Mouse (Mus musculus) common myeloid progenitor, adult 5-6 weeks (primary cell): ENCODE measurements around the gene Adgrg1. TPM values are rescaled to one million over a fixed set of nuclear protein-coding genes. Genes with fewer than 3 reads are reported as not detected.

Experiments used
- ATAC-seq: replicated peaks from 2 replicates; pipeline ENCODE4 v1.8.0; 2016; ENCODE audit warnings: low read depth, mild to moderate bottlenecking, moderate TSS enrichment, inconsistent platforms; ENCODE audit not compliant: poor library complexity, severe bottlenecking
- total RNA-seq: library from RNA; stranded (forward); fragments of 200-1000, 187-1606 nt; gene quantifications from 2 replicates; pipeline ENCODE4 v1.2.3, GENCODE M21; 2017

The Adgrg1 gene
- 293 and 407 TPM in 2 replicates for total RNA-seq

- ATAC-seq = no peak
These were observed at the start of gene Adgrg1 for GRCm38 (mm10) chr8:94974467-94975165. Gene Adgrg1 (plus strand): TSS chr8:94974751.

GRCm38 (mm10) chr8:94928227-94928626 is 46.3 kb upstream of the Adgrg1 start:
- ATAC-seq = no peak

GRCm38 (mm10) chr8:94933918-94934317 is 40.6 kb upstream of the Adgrg1 start:
- ATAC-seq = peak; percentile 50

GRCm38 (mm10) chr8:94935172-94935571 is 39.4 kb upstream of the Adgrg1 start:
- ATAC-seq = peak; percentile 56

- peak; percentile 69 for ATAC-seq
These were observed 32.0 kb upstream of the Adgrg1 start for GRCm38 (mm10) chr8:94942566-94942965.

GRCm38 (mm10) chr8:94945185-94945584 is 29.4 kb upstream of the Adgrg1 start:
- no peak for ATAC-seq

GRCm38 (mm10) chr8:94948421-94948820 is 26.1 kb upstream of the Adgrg1 start:
- no peak for ATAC-seq

- ATAC-seq = no peak
These were observed 25.5 kb upstream of the Adgrg1 start for GRCm38 (mm10) chr8:94949010-94949409.

GRCm38 (mm10) chr8:94950046-94950445 is 24.5 kb upstream of the Adgrg1 start:
- peak; percentile 51 for ATAC-seq

- ATAC-seq = no peak
These were observed 24.1 kb upstream of the Adgrg1 start for GRCm38 (mm10) chr8:94950458-94950857.

GRCm38 (mm10) chr8:94952086-94952485 is 22.5 kb upstream of the Adgrg1 start:
- no peak for ATAC-seq

GRCm38 (mm10) chr8:94953624-94954367 is 20.8 kb upstream of the Adgrg1 start:
- ATAC-seq = peak; percentile 9

GRCm38 (mm10) chr8:94954368-94954737 is 20.2 kb upstream of the Adgrg1 start:
- ATAC-seq = peak; percentile 19

GRCm38 (mm10) chr8:94954921-94955758 is 19.4 kb upstream of the Adgrg1 start:
- peak; percentile 80 for ATAC-seq

GRCm38 (mm10) chr8:94956078-94956574 is 18.4 kb upstream of the Adgrg1 start:
- no peak for ATAC-seq

GRCm38 (mm10) chr8:94962201-94962600 is 12.3 kb upstream of the Adgrg1 start:
- no peak for ATAC-seq

GRCm38 (mm10) chr8:94964828-94965227 is 9.7 kb upstream of the Adgrg1 start:
- ATAC-seq = peak; percentile 83

- peak; percentile 27; the same call in 1 of the 2 replicates for ATAC-seq
These were observed 8.0 kb upstream of the Adgrg1 start for GRCm38 (mm10) chr8:94966578-94966977.

- ATAC-seq = peak; percentile 33
These were observed 7.5 kb upstream of the Adgrg1 start for GRCm38 (mm10) chr8:94967071-94967470.

GRCm38 (mm10) chr8:94967554-94967953 is 7.0 kb upstream of the Adgrg1 start:
- peak; percentile 56 for ATAC-seq
